Mouse (Mus musculus): Measurements from ENCODE around the gene Snapc3. TPM values are rescaled to one million over a fixed set of nuclear protein-coding genes. Genes with fewer than 3 reads are reported as not detected.

Snapc3 gene
- polyA plus RNA-seq, 1 experiment from 2014 or later: 54.1 TPM

GRCm38 (mm10) chr4:83409867-83410505 is 7.5 kb upstream of the Snapc3 start:
- no peaks in the 10 kb centered on the region for H3K36me3 ChIP-seq (ENCODE audit: control insufficient read depth, insufficient read depth, low read length)
- no peaks in the 10 kb centered on the region for H3K27me3 ChIP-seq (replicated peaks; ENCODE audit: control insufficient read depth, insufficient read depth, low read length)
- no peak overlapping the region for H3K4me2 ChIP-seq (ENCODE audit: low read length)
- H3K4me1 ChIP-seq (ENCODE audit: control insufficient read depth, insufficient read depth, low read depth, low read length): no peaks in the 10 kb centered on the region
- no peak overlapping the region for H3K27ac ChIP-seq (ENCODE audit: low read depth, low read length)
- 93% methylated on average over 4 of the region's 4 CpGs for WGBS
- ATAC-seq: no peak
- no peak overlapping the region for H3K9ac ChIP-seq (ENCODE audit: low read depth, low read length)
- peaks cover 13% of the 10 kb centered on the region for H3K9me3 ChIP-seq (ENCODE audit: control insufficient read depth, low read length)
- H3K4me3 ChIP-seq (ENCODE audit: low read length): no peak overlapping the region

- Histone ChIP-seq H3K27me3 (replicated peaks; ENCODE audit: control insufficient read depth, insufficient read depth, low read length) (no peaks in the 10 kb centered on the region), H3K4me3 (ENCODE audit: low read length) (no peak overlapping the region), H3K9ac (ENCODE audit: low read depth, low read length) (no peak overlapping the region), H3K36me3 (ENCODE audit: control insufficient read depth, insufficient read depth, low read length) (no peaks in the 10 kb centered on the region), H3K27ac (ENCODE audit: low read depth, low read length) (no peak overlapping the region), H3K4me1 (ENCODE audit: control insufficient read depth, insufficient read depth, low read depth, low read length) (peaks cover 4% of the 10 kb centered on the region), H3K4me2 (ENCODE audit: low read length) (no peak overlapping the region), H3K9me3 (ENCODE audit: control insufficient read depth, low read length) (peaks cover 13% of the 10 kb centered on the region)
- ATAC-seq: no peak
- 90% methylated on average over 3 of the region's 3 CpGs for WGBS
These were observed 5.5 kb upstream of the Snapc3 start for GRCm38 (mm10) chr4:83412060-83412459.

- no peak overlapping the region for H3K4me2 ChIP-seq (ENCODE audit: low read length)
- no peaks in the 10 kb centered on the region for H3K27me3 ChIP-seq (replicated peaks; ENCODE audit: control insufficient read depth, insufficient read depth, low read length)
- WGBS: 79% methylated on average over 5 of the region's 5 CpGs
- peaks cover 11% of the 10 kb centered on the region for H3K4me1 ChIP-seq (ENCODE audit: control insufficient read depth, insufficient read depth, low read depth, low read length)
- no peak overlapping the region for H3K27ac ChIP-seq (ENCODE audit: low read depth, low read length)
- H3K9me3 ChIP-seq (ENCODE audit: control insufficient read depth, low read length): no peaks in the 10 kb centered on the region
- no peak overlapping the region for H3K4me3 ChIP-seq (ENCODE audit: low read length)
- no peaks in the 10 kb centered on the region for H3K36me3 ChIP-seq (ENCODE audit: control insufficient read depth, insufficient read depth, low read length)
- H3K9ac ChIP-seq (ENCODE audit: low read depth, low read length): no peak overlapping the region
- no peak for ATAC-seq
These were observed 3.2 kb upstream of the Snapc3 start for GRCm38 (mm10) chr4:83414241-83414824.

- Histone ChIP-seq H3K4me2 (ENCODE audit: low read length) (peak overlapping the region; percentile 56), H3K27ac (ENCODE audit: low read depth, low read length) (peak overlapping the region; percentile 81), H3K36me3 (ENCODE audit: control insufficient read depth, insufficient read depth, low read length) (no peaks in the 10 kb centered on the region), H3K9me3 (ENCODE audit: control insufficient read depth, low read length) (no peaks in the 10 kb centered on the region), H3K4me1 (ENCODE audit: control insufficient read depth, insufficient read depth, low read depth, low read length) (peaks cover 15% of the 10 kb centered on the region), H3K4me3 (ENCODE audit: low read length) (peak overlapping the region; percentile 91), H3K9ac (ENCODE audit: low read depth, low read length) (peak overlapping the region; percentile 81), H3K27me3 (replicated peaks; ENCODE audit: control insufficient read depth, insufficient read depth, low read length) (no peaks in the 10 kb centered on the region)
- 0% methylated on average over 30 of the region's 30 CpGs for WGBS
- no peak for ATAC-seq
These were observed 279 bp downstream of the Snapc3 start for GRCm38 (mm10) chr4:83417820-83418186.

GRCm38 (mm10) chr4:83418781-83419180 is 1.3 kb downstream of the Snapc3 start:
- H3K27ac ChIP-seq (ENCODE audit: low read depth, low read length): no peak overlapping the region
- no peak for ATAC-seq
- peak overlapping the region; percentile 91 for H3K4me3 ChIP-seq (ENCODE audit: low read length)
- peak overlapping the region; percentile 56 for H3K4me2 ChIP-seq (ENCODE audit: low read length)
- no peaks in the 10 kb centered on the region for H3K27me3 ChIP-seq (replicated peaks; ENCODE audit: control insufficient read depth, insufficient read depth, low read length)
- peaks cover 5% of the 10 kb centered on the region; the same call in 1 of the 2 replicates for H3K36me3 ChIP-seq (ENCODE audit: control insufficient read depth, insufficient read depth, low read length)
- H3K4me1 ChIP-seq (ENCODE audit: control insufficient read depth, insufficient read depth, low read depth, low read length): peaks cover 15% of the 10 kb centered on the region
- H3K9ac ChIP-seq (ENCODE audit: low read depth, low read length): peak overlapping the region; percentile 81; the same call in 1 of the 2 replicates
- WGBS: 72% methylated on average over 2 of the region's 2 CpGs
- H3K9me3 ChIP-seq (ENCODE audit: control insufficient read depth, low read length): no peaks in the 10 kb centered on the region

- Histone ChIP-seq H3K36me3 (ENCODE audit: control insufficient read depth, insufficient read depth, low read length) (peaks cover 15% of the 10 kb centered on the region), H3K4me3 (ENCODE audit: low read length) (no peak overlapping the region), H3K9ac (ENCODE audit: low read depth, low read length) (no peak overlapping the region), H3K27ac (ENCODE audit: low read depth, low read length) (no peak overlapping the region), H3K9me3 (ENCODE audit: control insufficient read depth, low read length) (no peaks in the 10 kb centered on the region), H3K4me2 (ENCODE audit: low read length) (no peak overlapping the region), H3K4me1 (ENCODE audit: control insufficient read depth, insufficient read depth, low read depth, low read length) (peaks cover 10% of the 10 kb centered on the region), H3K27me3 (replicated peaks; ENCODE audit: control insufficient read depth, insufficient read depth, low read length) (no peaks in the 10 kb centered on the region)
- ATAC-seq: no peak
- WGBS: 95% methylated on average over 6 of the region's 6 CpGs
These were observed 6.1 kb downstream of the Snapc3 start for GRCm38 (mm10) chr4:83423641-83424040.

GRCm38 (mm10) chr4:83425119-83425518 is 7.6 kb downstream of the Snapc3 start:
- Histone ChIP-seq H3K27ac (ENCODE audit: low read depth, low read length) (no peak overlapping the region), H3K4me1 (ENCODE audit: control insufficient read depth, insufficient read depth, low read depth, low read length) (no peaks in the 10 kb centered on the region; the same call in 1 of the 2 replicates), H3K9me3 (ENCODE audit: control insufficient read depth, low read length) (no peaks in the 10 kb centered on the region), H3K4me2 (ENCODE audit: low read length) (no peak overlapping the region), H3K4me3 (ENCODE audit: low read length) (no peak overlapping the region), H3K27me3 (replicated peaks; ENCODE audit: control insufficient read depth, insufficient read depth, low read length) (no peaks in the 10 kb centered on the region), H3K36me3 (ENCODE audit: control insufficient read depth, insufficient read depth, low read length) (peaks cover 21% of the 10 kb centered on the region), H3K9ac (ENCODE audit: low read depth, low read length) (no peak overlapping the region)
- WGBS: 97% methylated on average over 4 of the region's 4 CpGs
- no peak for ATAC-seq

- H3K9me3 ChIP-seq (ENCODE audit: control insufficient read depth, low read length): no peaks in the 10 kb centered on the region
- no peak overlapping the region for H3K4me3 ChIP-seq (ENCODE audit: low read length)
- no peak overlapping the region for H3K4me2 ChIP-seq (ENCODE audit: low read length)
- H3K9ac ChIP-seq (ENCODE audit: low read depth, low read length): no peak overlapping the region
- peak; percentile 48; the same call in 1 of the 2 replicates for ATAC-seq
- H3K36me3 ChIP-seq (ENCODE audit: control insufficient read depth, insufficient read depth, low read length): peaks cover 21% of the 10 kb centered on the region
- WGBS: 94% methylated on average over 7 of the region's 7 CpGs
- H3K27ac ChIP-seq (ENCODE audit: low read depth, low read length): no peak overlapping the region
- no peaks in the 10 kb centered on the region for H3K27me3 ChIP-seq (replicated peaks; ENCODE audit: control insufficient read depth, insufficient read depth, low read length)
- no peaks in the 10 kb centered on the region for H3K4me1 ChIP-seq (ENCODE audit: control insufficient read depth, insufficient read depth, low read depth, low read length)
These were observed 9.6 kb downstream of the Snapc3 start for GRCm38 (mm10) chr4:83427141-83427540.

GRCm38 (mm10) chr4:83427696-83428095 is 10.2 kb downstream of the Snapc3 start:
- no peak for ATAC-seq
- H3K4me3 ChIP-seq (ENCODE audit: low read length): no peak overlapping the region
- no peak overlapping the region for H3K27ac ChIP-seq (ENCODE audit: low read depth, low read length)
- H3K36me3 ChIP-seq (ENCODE audit: control insufficient read depth, insufficient read depth, low read length): peaks cover 21% of the 10 kb centered on the region
- H3K9me3 ChIP-seq (ENCODE audit: control insufficient read depth, low read length): no peaks in the 10 kb centered on the region
- no peak overlapping the region for H3K9ac ChIP-seq (ENCODE audit: low read depth, low read length)
- no peak overlapping the region for H3K4me2 ChIP-seq (ENCODE audit: low read length)
- H3K27me3 ChIP-seq (replicated peaks; ENCODE audit: control insufficient read depth, insufficient read depth, low read length): no peaks in the 10 kb centered on the region
- 96% methylated on average over 8 of the region's 8 CpGs for WGBS
- no peaks in the 10 kb centered on the region for H3K4me1 ChIP-seq (ENCODE audit: control insufficient read depth, insufficient read depth, low read depth, low read length)

Measured in hindbrain, embryonic 16.5 days (tissue).